Mouse (Mus musculus) cerebellum, postnatal 4 days (tissue): Measurements from ENCODE around the gene Spsb1.

Source experiments
- DNase-seq, 2 experiments: peaks; one replicate each; pipeline ENCODE4 v3.0.0; 2022; ENCODE audit warnings: low spot score in 2 of 2, mixed read lengths in 1 of 2

Gene Spsb1

GRCm38 (mm10) chr4:149858097-149858496 is 96.7 kb downstream of the Spsb1 start:
- DNase-seq = no peak

- DNase-seq = no peak
Measured at GRCm38 (mm10) chr4:149857688-149858087, 97.2 kb downstream of the Spsb1 start.

- no peak for DNase-seq
Measured at GRCm38 (mm10) chr4:149855892-149856807, 98.7 kb downstream of the Spsb1 start.

- DNase-seq = no peak
Measured at GRCm38 (mm10) chr4:149855180-149855891, 99.5 kb downstream of the Spsb1 start.

- no peak for DNase-seq
Measured at GRCm38 (mm10) chr4:149854770-149855169, 100.1 kb downstream of the Spsb1 start.

GRCm38 (mm10) chr4:149854301-149854708 is 100.5 kb downstream of the Spsb1 start:
- peak in 1 of 2 experiments; percentile 48 for DNase-seq

- DNase-seq = no peak
Measured at GRCm38 (mm10) chr4:149853698-149854284, 101.1 kb downstream of the Spsb1 start.

GRCm38 (mm10) chr4:149851554-149851953 is 103.3 kb downstream of the Spsb1 start:
- no peak for DNase-seq

- no peak for DNase-seq
Measured at GRCm38 (mm10) chr4:149850674-149851073, 104.2 kb downstream of the Spsb1 start.

GRCm38 (mm10) chr4:149850045-149850444 is 104.8 kb downstream of the Spsb1 start:
- DNase-seq = no peak

- DNase-seq = no peak
Measured at GRCm38 (mm10) chr4:149849035-149849434, 105.8 kb downstream of the Spsb1 start.

GRCm38 (mm10) chr4:149846861-149847631 is 107.8 kb downstream of the Spsb1 start:
- peak in 1 of 2 experiments; percentile 24 for DNase-seq
